Mouse (Mus musculus): ENCODE measurements around the gene Serpinb9e.
"Not testable (repeated sequence)": the region's sequence is repeated elsewhere in the genome, so short reads cannot be mapped to it uniquely, and the experiment has no call there.

Gene Serpinb9e

GRCm38 (mm10) chr13:33249312-33249711 lies at the start of gene Serpinb9e:
TSS of gene Serpinb9e (plus strand) at chr13:33249612.
- DNase-seq (ENCODE audit: low read depth): not testable (repeated sequence)

GRCm38 (mm10) chr13:33199740-33200139 lies 49.7 kb upstream of the Serpinb9e start:
- DNase-seq (ENCODE audit: low read depth): no peak

GRCm38 (mm10) chr13:33308631-33309030 lies 59.2 kb downstream of the Serpinb9e start:
- DNase-seq (ENCODE audit: low read depth): not testable (repeated sequence)
